Mouse (Mus musculus) spleen, postnatal 0 days (tissue): Measurements from ENCODE around the gene Lhb. TPM values are rescaled to one million over a fixed set of nuclear protein-coding genes. Genes with fewer than 3 reads are reported as not detected.

Experiments
- polyA plus RNA-seq: library from polyadenylated mRNA; unstranded; fragments of >200 nt; fragmentation: Nextera tagmentation; extraction: Ambion mirVana; gene quantifications from 2 replicates; pipeline ENCODE4 v1.2.1, GENCODE M21; 2015

Lhb gene
- polyA plus RNA-seq, result not detected in 2 replicates

GRCm38 (mm10) chr7:45420615-45420919 is at the start of gene Lhb:
Lhb (plus strand) TSS chr7:45420820.

GRCm38 (mm10) chr7:45395578-45396336 is 24.9 kb upstream of the Lhb start, which contains the start of gene Snrnp70:
Snrnp70 (minus strand) TSS chr7:45395742.

GRCm38 (mm10) chr7:45405091-45406075 is 15.2 kb upstream of the Lhb start, which contains the start of gene Kcna7:
Kcna7 (plus strand) TSS chr7:45405653.

GRCm38 (mm10) chr7:45413113-45413863 is 7.3 kb upstream of the Lhb start, which contains the start of gene Ntf5:
Ntf5 (plus strand) TSS chr7:45413695.

GRCm38 (mm10) chr7:45434203-45435015 is 13.8 kb downstream of the Lhb start, which contains the start of gene Gys1:
Gys1 (plus strand) TSS chr7:45434844.

GRCm38 (mm10) chr7:45437521-45438276 is 17.1 kb downstream of the Lhb start, which contains the start of gene Ruvbl2:
Ruvbl2 (minus strand) TSS chr7:45438096.

GRCm38 (mm10) chr7:45459564-45460140 is 39.0 kb downstream of the Lhb start, which contains the start of gene Ftl1:
Ftl1 (minus strand) TSS chr7:45459884.

GRCm38 (mm10) chr7:45466283-45467089 is 45.9 kb downstream of the Lhb start, which contains the start of gene Bax:
Bax (minus strand) TSS chr7:45466898.

Other genes with a start within 250 kb of the Lhb start
- gene Gfy, start 241.3 kb upstream of the Lhb start, polyA plus RNA-seq, result not detected in 2 replicates
- not detected in 2 replicates for gene Pth2, start 239.8 kb upstream of the Lhb start, polyA plus RNA-seq
- gene Ccdc155, start 215.9 kb upstream of the Lhb start, polyA plus RNA-seq, result 0.12 and 0.29 TPM in 2 replicates
- gene Dkkl1, start 208.7 kb upstream of the Lhb start, polyA plus RNA-seq, result 7.5 and 8.4 TPM in 2 replicates
- 14.5 and 20.8 TPM in 2 replicates for gene Tead2, start 205.1 kb upstream of the Lhb start, polyA plus RNA-seq
- 71.1 and 87.7 TPM in 2 replicates for gene Cd37, start 181.7 kb upstream of the Lhb start, polyA plus RNA-seq
- gene Slc6a16, start 179.7 kb upstream of the Lhb start, polyA plus RNA-seq, result 0.10 TPM in 1 of 2 replicates, not detected in the other
- gene Slc6a21, start 143.3 kb upstream of the Lhb start, polyA plus RNA-seq, result not detected in 2 replicates
- gene Trpm4, start 87.0 kb upstream of the Lhb start, polyA plus RNA-seq, result 2.9 and 4.7 TPM in 2 replicates
- gene Hrc, start 85.5 kb upstream of the Lhb start, polyA plus RNA-seq, result 0.06 and 0.12 TPM in 2 replicates
- gene Ppfia3, start 53.8 kb upstream of the Lhb start, polyA plus RNA-seq, result 0.35 and 0.65 TPM in 2 replicates
- gene Lin7b, start 50.2 kb upstream of the Lhb start, polyA plus RNA-seq, result 0.41 TPM in 1 of 2 replicates, not detected in the other
- 126 and 132 TPM in 2 replicates for gene Snrnp70, start 25.1 kb upstream of the Lhb start, polyA plus RNA-seq
- 0.05 and 0.06 TPM in 2 replicates for gene Kcna7, start 15.2 kb upstream of the Lhb start, polyA plus RNA-seq
- gene Ntf5, start 7.1 kb upstream of the Lhb start, polyA plus RNA-seq, result 1.1 and 1.4 TPM in 2 replicates
- 5.7 and 6.9 TPM in 2 replicates for gene Gys1, start 14.0 kb downstream of the Lhb start, polyA plus RNA-seq
- gene Ruvbl2, start 17.3 kb downstream of the Lhb start, polyA plus RNA-seq, result 97.6 and 107 TPM in 2 replicates
- 4,601 and 4,690 TPM in 2 replicates for gene Ftl1, start 39.1 kb downstream of the Lhb start, polyA plus RNA-seq
- gene Bax, start 46.1 kb downstream of the Lhb start, polyA plus RNA-seq, result 119 TPM in 2 replicates
- gene Tulp2, start 61.1 kb downstream of the Lhb start, polyA plus RNA-seq, result 0.73 and 0.78 TPM in 2 replicates
- gene Gm45808, start 66.0 kb downstream of the Lhb start, polyA plus RNA-seq, result not detected in 2 replicates
- 2.0 and 2.8 TPM in 2 replicates for gene Dhdh, start 68.0 kb downstream of the Lhb start, polyA plus RNA-seq
- 129 and 141 TPM in 2 replicates for gene Nucb1, start 89.6 kb downstream of the Lhb start, polyA plus RNA-seq
- gene Ppp1r15a, start 105.4 kb downstream of the Lhb start, polyA plus RNA-seq, result 173 and 199 TPM in 2 replicates
- 1.6 and 2.5 TPM in 2 replicates for gene Plekha4, start 105.5 kb downstream of the Lhb start, polyA plus RNA-seq
- gene Hsd17b14, start 134.1 kb downstream of the Lhb start, polyA plus RNA-seq, result 1.5 and 1.7 TPM in 2 replicates
- gene Bcat2, start 149.3 kb downstream of the Lhb start, polyA plus RNA-seq, result 47.3 and 52.6 TPM in 2 replicates
- 0.13 TPM in 1 of 2 replicates, not detected in the other for gene Fgf21, start 194.7 kb downstream of the Lhb start, polyA plus RNA-seq
- gene Fut1, start 196.5 kb downstream of the Lhb start, polyA plus RNA-seq, result not detected in 2 replicates
- gene Izumo1, start 201.0 kb downstream of the Lhb start, polyA plus RNA-seq, result 0.06 TPM in 1 of 2 replicates, not detected in the other
- 7.4 and 9.0 TPM in 2 replicates for gene Rasip1, start 206.7 kb downstream of the Lhb start, polyA plus RNA-seq
- gene Mamstr, start 219.2 kb downstream of the Lhb start, polyA plus RNA-seq, result 2.5 and 3.1 TPM in 2 replicates
- gene Fut2, start 245.6 kb downstream of the Lhb start, polyA plus RNA-seq, result 0.10 and 0.32 TPM in 2 replicates